Mouse (Mus musculus) neural tube, embryonic 12.5 days (tissue): ENCODE measurements at regions not wholly inside any gene's neighbourhood (a gene's known extent, or its start where the extent isn't known, plus 50 kb on each side); places are given as distances from the start of the nearest gene placed in this dataset.

Source experiments
- ATAC-seq: fragments of 200-750 bp; cut with Nextera tagmentation; 2 replicates; pipeline ENCODE4 v1.8.0; 2017; ENCODE audit warnings: low read depth, mild to moderate bottlenecking, moderate TSS enrichment, moderate library complexity; ENCODE audit not compliant: low FRiP score
- H3K27ac ChIP-seq: fragments of 300-500 bp; sonication (generic); 2 replicates; pipeline ENCODE4 v1.5.1; 2016
- H3K27me3 ChIP-seq: fragments of 300-500 bp; sonication (generic); replicated peaks from 2 replicates; pipeline ENCODE4 v1.6.1; 2016; ENCODE audit warnings: mild to moderate bottlenecking
- H3K36me3 ChIP-seq: fragments of 300-500 bp; sonication (generic); 2 replicates; pipeline ENCODE4 v1.6.1; 2016; ENCODE audit warnings: mild to moderate bottlenecking
- H3K4me1 ChIP-seq: fragments of 300-500 bp; sonication (generic); 2 replicates; pipeline ENCODE4 v1.6.1; 2016
- H3K4me2 ChIP-seq: fragments of 300-500 bp; sonication (generic); replicated peaks from 2 replicates; pipeline ENCODE4 v1.6.1; 2016; ENCODE audit warnings: mild to moderate bottlenecking
- H3K4me3 ChIP-seq: fragments of 300-500 bp; sonication (generic); 2 replicates; pipeline ENCODE4 v1.5.1; 2016
- H3K9ac ChIP-seq: fragments of 300-500 bp; sonication (generic); 2 replicates; pipeline ENCODE4 v1.6.1; 2016; ENCODE audit warnings: mild to moderate bottlenecking
- H3K9me3 ChIP-seq: fragments of 300-500 bp; sonication (generic); 2 replicates; pipeline ENCODE4 v1.6.1; 2016; ENCODE audit warnings: mild to moderate bottlenecking
- WGBS: fragments of 180-500 bp; shearing (Covaris S2); methylation state at CpG from one replicate; pipeline ENCODE4 v1.1.7; 2016; 5-methylcytosine and 5-hydroxymethylcytosine counted together

DNA sequence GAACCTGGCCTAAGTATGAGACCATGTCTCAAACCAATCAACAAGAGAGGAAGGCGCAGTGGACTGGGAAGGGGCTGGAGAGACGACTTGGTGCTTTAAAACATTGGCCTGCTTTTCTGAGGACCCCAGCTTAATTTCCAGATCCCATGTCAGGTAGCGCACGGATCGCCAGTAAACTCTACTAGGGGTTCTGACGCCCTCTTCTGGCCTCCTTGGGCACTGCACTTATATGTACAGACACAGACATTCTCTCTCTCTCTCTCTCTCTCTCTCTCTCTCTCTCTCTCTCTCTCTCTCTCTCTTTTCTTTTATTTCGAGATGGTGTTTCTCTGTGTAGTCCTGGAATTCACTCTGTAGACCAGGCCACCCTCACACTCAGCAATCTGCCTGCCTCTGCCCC lies 60.0 kb upstream of the Zfp217 start:
- WGBS: 84% methylated on average over 7 of the region's 7 CpGs
- Histone ChIP-seq H3K4me1 (peaks cover 24% of the 10 kb centered on the region), H3K27me3 (no peaks in the 10 kb centered on the region), H3K9me3 (no peaks in the 10 kb centered on the region), H3K36me3 (no peaks in the 10 kb centered on the region), H3K9ac (no peak overlapping the region), H3K4me2 (no peak overlapping the region), H3K4me3 (no peak overlapping the region), H3K27ac (no peak overlapping the region)
- ATAC-seq: no peak

- no peaks in the 10 kb centered on the region for H3K27me3 ChIP-seq
- no peak overlapping the region for H3K9ac ChIP-seq
- H3K36me3 ChIP-seq: no peaks in the 10 kb centered on the region
- no peak overlapping the region for H3K4me3 ChIP-seq
- H3K4me2 ChIP-seq: no peak overlapping the region
- no peaks in the 10 kb centered on the region for H3K9me3 ChIP-seq
- peaks cover 24% of the 10 kb centered on the region for H3K4me1 ChIP-seq
- H3K27ac ChIP-seq: no peak overlapping the region
- ATAC-seq: no peak
- WGBS: 87% methylated on average over 6 of the region's 6 CpGs
These were observed 59.5 kb upstream of the Zfp217 start for GRCm38 (mm10) chr2:170207395-170207794.

DNA sequence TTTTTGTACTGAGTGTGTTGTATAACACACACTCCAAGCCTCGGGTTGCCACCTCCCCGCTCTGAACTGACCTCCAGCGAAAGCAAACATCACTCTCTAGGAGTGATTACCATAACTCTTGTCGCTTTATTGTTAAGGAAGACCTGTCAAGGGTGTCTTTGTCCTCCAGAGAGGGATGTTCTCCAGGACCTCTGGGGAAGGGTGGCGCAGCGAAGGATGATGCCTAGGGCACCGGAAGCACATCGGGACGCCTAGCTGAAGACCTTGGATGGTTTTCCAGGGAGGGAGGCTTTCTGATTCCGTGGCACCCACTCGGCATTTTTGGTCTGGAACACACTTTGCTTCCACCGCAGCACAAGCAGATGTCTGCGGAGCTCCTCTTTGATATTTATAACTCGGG lies 59.0 kb upstream of the Zfp217 start:
- H3K4me3 ChIP-seq: no peak overlapping the region
- no peak overlapping the region for H3K27ac ChIP-seq
- peaks cover 24% of the 10 kb centered on the region for H3K4me1 ChIP-seq
- H3K36me3 ChIP-seq: no peaks in the 10 kb centered on the region
- no peaks in the 10 kb centered on the region for H3K9me3 ChIP-seq
- 43% methylated on average over 14 of the region's 14 CpGs for WGBS
- peak overlapping the region; percentile 58; the same call in 1 of the 2 replicates for H3K4me2 ChIP-seq
- no peaks in the 10 kb centered on the region for H3K27me3 ChIP-seq
- no peak overlapping the region for H3K9ac ChIP-seq
- ATAC-seq: no peak

DNA sequence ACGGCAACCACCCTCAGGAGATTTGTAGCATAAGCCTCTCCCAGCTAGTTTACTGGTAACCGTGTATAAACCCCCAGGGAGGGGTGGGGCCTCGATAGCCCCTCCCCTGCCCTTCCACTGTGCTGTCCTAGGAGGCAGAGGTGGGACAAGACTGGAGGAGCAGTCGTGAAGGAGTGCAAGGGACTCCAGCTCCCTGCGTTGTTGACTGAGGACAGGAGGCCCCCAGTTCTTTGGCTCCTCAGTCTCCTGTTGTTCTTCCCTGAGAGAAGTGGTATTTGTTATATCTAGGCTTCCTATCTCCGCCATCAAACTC lies 58.5 kb upstream of the Zfp217 start:
- 6% methylated on average over 6 of the region's 6 CpGs for WGBS
- H3K27ac ChIP-seq: no peak overlapping the region

GRCm38 (mm10) chr2:170205591-170206441 lies 57.9 kb upstream of the Zfp217 start:
- 1% methylated on average over 17 of the region's 17 CpGs for WGBS
- no peaks in the 10 kb centered on the region for H3K9me3 ChIP-seq
- H3K4me2 ChIP-seq: peak overlapping the region; percentile 58
- H3K9ac ChIP-seq: peak overlapping the region; percentile 13; the same call in 1 of the 2 replicates
- ATAC-seq: peak; percentile 25; the same call in 1 of the 2 replicates
- no peaks in the 10 kb centered on the region for H3K27me3 ChIP-seq
- H3K4me3 ChIP-seq: peak overlapping the region; percentile 19
- H3K36me3 ChIP-seq: no peaks in the 10 kb centered on the region
- H3K4me1 ChIP-seq: peaks cover 18% of the 10 kb centered on the region
- H3K27ac ChIP-seq: no peak overlapping the region

More for the DNA sequence above, 58.5 kb upstream of the Zfp217 start:
- Histone ChIP-seq H3K9ac (no peak overlapping the region), H3K27me3 (no peaks in the 10 kb centered on the region), H3K4me1 (peaks cover 24% of the 10 kb centered on the region), H3K9me3 (no peaks in the 10 kb centered on the region), H3K4me3 (no peak overlapping the region), H3K36me3 (no peaks in the 10 kb centered on the region), H3K4me2 (peak overlapping the region; percentile 58)
- no peak for ATAC-seq

DNA sequence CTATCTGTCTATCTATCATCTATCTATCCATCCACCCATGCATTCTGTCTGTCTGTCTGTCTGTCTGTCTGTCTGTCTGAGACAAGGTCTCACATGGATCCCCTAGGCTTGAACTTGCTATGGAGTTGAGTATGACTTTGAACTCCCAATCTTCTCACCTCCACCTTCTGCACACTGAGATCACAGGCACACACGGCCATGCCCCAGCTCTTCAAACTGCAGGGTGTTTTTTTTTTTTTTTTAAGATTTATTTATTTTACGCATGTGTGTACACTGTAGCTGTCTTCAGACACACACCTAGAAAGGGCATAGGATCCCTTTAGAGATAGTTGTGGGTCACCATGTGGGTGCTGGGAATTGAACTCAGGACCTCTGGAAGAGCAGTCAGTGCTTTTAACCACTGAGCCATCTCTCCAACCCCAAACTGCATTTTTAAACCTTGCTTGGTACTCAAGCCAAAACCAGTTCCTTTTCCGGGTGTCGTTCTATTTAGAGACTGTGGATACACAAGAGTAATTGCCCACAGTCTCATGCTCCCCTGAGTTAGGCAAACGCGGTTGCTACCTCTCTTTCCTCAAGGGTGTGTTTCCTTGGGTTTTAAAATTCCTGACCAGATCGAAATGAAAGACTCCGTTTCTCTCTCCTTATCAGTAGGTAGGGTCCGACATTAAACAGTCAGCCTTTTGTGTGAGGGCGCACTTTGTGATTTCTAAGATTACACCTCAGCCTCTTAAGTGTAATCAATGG lies 57.0 kb upstream of the Zfp217 start:
- H3K4me2 ChIP-seq: peak overlapping the region; percentile 58
- H3K4me1 ChIP-seq: peaks cover 16% of the 10 kb centered on the region
- H3K27me3 ChIP-seq: no peaks in the 10 kb centered on the region
- H3K9me3 ChIP-seq: no peaks in the 10 kb centered on the region
- H3K9ac ChIP-seq: no peak overlapping the region
- no peak overlapping the region for H3K4me3 ChIP-seq
- H3K27ac ChIP-seq: no peak overlapping the region
- ATAC-seq: no peak
- no peaks in the 10 kb centered on the region for H3K36me3 ChIP-seq
- 36% methylated on average over 10 of the region's 10 CpGs for WGBS

GRCm38 (mm10) chr2:170203496-170203895 lies 55.6 kb upstream of the Zfp217 start:
- Histone ChIP-seq H3K4me1 (peaks cover 16% of the 10 kb centered on the region), H3K36me3 (no peaks in the 10 kb centered on the region), H3K27me3 (no peaks in the 10 kb centered on the region), H3K9ac (no peak overlapping the region), H3K4me2 (no peak overlapping the region), H3K4me3 (no peak overlapping the region), H3K27ac (no peak overlapping the region), H3K9me3 (no peaks in the 10 kb centered on the region)
- ATAC-seq: no peak
- WGBS: 89% methylated on average over 5 of the region's 5 CpGs

DNA sequence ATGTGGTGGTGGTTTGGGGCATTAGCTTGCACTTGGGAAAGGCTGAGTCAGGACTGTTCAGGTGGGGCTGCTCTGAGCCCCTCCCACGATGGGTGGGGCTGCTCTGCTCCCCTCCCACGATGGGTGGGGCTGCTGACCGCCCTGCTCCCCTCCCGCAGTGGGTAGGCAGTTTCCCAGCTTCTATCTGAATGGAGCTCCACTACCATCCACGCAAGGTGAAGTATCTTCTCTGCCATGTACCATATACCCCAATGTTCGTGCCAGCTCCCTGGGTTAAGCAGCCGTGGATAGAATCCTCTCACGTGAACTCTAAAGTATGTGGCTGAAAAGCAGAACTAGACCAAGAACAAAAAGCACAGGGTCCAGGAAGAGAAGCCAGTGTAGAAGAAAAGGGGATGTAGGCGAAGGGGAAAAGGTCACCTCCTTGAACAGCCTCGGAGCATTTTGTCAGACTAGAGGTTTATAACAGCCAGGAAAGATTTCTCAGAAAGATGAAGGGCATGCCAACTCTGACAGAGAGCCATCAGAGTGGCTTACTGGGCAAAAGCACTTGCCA lies 54.0 kb upstream of the Zfp217 start:
- Histone ChIP-seq H3K9me3 (no peaks in the 10 kb centered on the region), H3K9ac (no peak overlapping the region), H3K27me3 (no peaks in the 10 kb centered on the region), H3K4me2 (no peak overlapping the region), H3K27ac (no peak overlapping the region), H3K4me1 (peaks cover 15% of the 10 kb centered on the region), H3K36me3 (no peaks in the 10 kb centered on the region), H3K4me3 (no peak overlapping the region)
- 74% methylated on average over 10 of the region's 10 CpGs for WGBS
- no peak for ATAC-seq
